Mouse (Mus musculus) testis, adult 2 months (tissue): ENCODE data around the gene Lypd5.

Experiments
- CTCF ChIP-seq: fragments of 200-500 bp; IDR thresholded peaks from 2 replicates; pipeline ENCODE4 v1.5.1; 2012; ENCODE audit warnings: low read depth, mild to moderate bottlenecking, inconsistent platforms, low read length, moderate library complexity; ENCODE audit not compliant: control insufficient read depth, insufficient read depth, insufficient replicate concordance
- POLR2A ChIP-seq: fragments of 200-500 bp; IDR thresholded peaks from 2 replicates; pipeline ENCODE4 v1.6.1; 2012; ENCODE audit warnings: low read depth, mild to moderate bottlenecking, inconsistent platforms, low read length, moderate library complexity; ENCODE audit not compliant: control insufficient read depth

DNA sequence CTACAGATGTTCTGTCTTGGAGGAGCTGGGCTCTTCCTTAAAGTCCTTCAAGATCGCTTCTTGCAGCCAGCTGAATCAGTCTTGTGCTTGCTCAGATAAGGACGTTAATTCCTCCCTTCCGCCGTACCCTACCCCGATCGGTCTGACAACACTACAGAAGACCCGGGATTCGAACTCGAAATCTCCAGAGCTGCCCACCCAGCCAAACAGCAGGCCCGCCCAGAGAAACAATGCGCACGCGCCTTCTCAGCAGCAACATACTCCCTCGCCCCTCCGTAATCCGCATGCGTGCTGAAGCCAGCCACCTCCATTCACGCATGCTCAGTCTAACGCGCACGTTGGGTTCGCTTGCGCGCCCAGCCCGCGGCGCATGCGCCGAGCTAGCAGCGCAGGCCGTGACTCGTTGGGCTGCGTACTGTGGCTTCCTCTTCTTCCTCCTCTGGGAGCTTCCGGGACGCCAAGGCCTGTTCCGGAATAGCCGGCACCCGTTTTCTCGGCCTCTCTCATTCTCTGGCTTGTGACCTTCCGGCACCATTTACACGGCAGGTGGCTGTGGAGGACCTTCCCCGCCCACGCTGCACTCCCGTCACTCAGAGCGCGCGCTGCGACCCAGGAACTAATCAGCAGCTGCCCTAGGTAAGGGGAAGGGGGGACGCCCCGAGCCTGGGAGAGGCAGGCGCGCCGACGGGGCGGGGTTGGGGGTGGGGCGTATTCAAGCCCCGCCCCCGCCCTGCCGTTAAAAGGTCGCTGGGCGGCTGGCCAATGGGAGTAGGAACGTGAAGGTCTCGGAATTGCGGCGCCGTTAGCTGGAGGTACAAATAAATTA, 50.5 kb downstream of the Lypd5 start, which contains the start of gene Smg9:
- TF ChIP-seq CTCF (no peak), POLR2A (peak; percentile 42)
